Mouse (Mus musculus) cerebellum, adult 2 months (tissue): ENCODE results near the gene Igfbp2.

ENCODE experiments used
- CTCF ChIP-seq: fragments of 200-500 bp; IDR thresholded peaks from 2 replicates; pipeline ENCODE4 v1.5.1; 2011; ENCODE audit warnings: low read depth, mild to moderate bottlenecking, control low read depth, low read length, moderate library complexity, borderline replicate concordance; ENCODE audit not compliant: insufficient read depth
- POLR2A ChIP-seq: fragments of 200-500 bp; IDR thresholded peaks from 2 replicates; pipeline ENCODE4 v1.6.1; 2011; ENCODE audit warnings: low read length, control low read depth, borderline replicate concordance; ENCODE audit not compliant: insufficient read depth

- TF ChIP-seq CTCF (no peak), POLR2A (no peak)
These were observed 18.6 kb downstream of the Igfbp2 start for GRCm38 (mm10) chr1:72842666-72843459.
